14 mouse cellular contexts compared by ENCODE assay signal in genomic region chr17:34964640-34965049, GRCm38 (mm10). TPM values are rescaled to one million over a fixed set of nuclear protein-coding genes. Genes with fewer than 3 reads are reported as not detected.
DNase-seq lines count a peak whose midpoint lies in the region; ATAC-seq and TF ChIP-seq lines count a peak whose summit lies in the region.
"Had no signal": no experiment of that assay in that cellular context is flagged by ENCODE, and none has a peak within 500 bp of the region (broad histone marks: within the 10 kb centered on the region; RNA-seq: fewer than 3 reads in every experiment).

No protein-coding gene starts in this region.

- H3K27ac ChIP-seq in heart, embryonic 10.5 days: 0 out of 2 replicates have a peak overlapping the region, but pooled peaks have one; percentile 3
- H3K27ac ChIP-seq in testis, adult 2 months (ENCODE audit: control insufficient read depth, insufficient read depth, low read depth, low read length): peak overlapping the region; percentile 23; the same call in 1 of the 2 replicates
- no peak overlapping the region for H3K27ac ChIP-seq in kidney, embryonic 14.5 days (ENCODE audit: low read depth, low read length)
- H3K27ac ChIP-seq in stomach, embryonic 16.5 days (ENCODE audit: low read length): peak overlapping the region; percentile 20

- 11% methylated on average over 1 of the region's 1 CpGs for WGBS in heart, embryonic 10.5 days
- WGBS in kidney, embryonic 14.5 days: 10% methylated on average over 1 of the region's 1 CpGs
- 20% methylated on average over 1 of the region's 1 CpGs for WGBS in stomach, embryonic 16.5 days

- no peak for TF ChIP-seq CTCF in testis, adult 2 months (IDR thresholded peaks at IDR 0.05; ENCODE audit: control insufficient read depth, insufficient read depth, insufficient replicate concordance, low read depth, low read length)

- H3K27me3 ChIP-seq in heart, embryonic 10.5 days (ENCODE audit: insufficient read depth, poor library complexity, severe bottlenecking): peaks cover 62% of the 10 kb centered on the region
- H3K27me3 ChIP-seq in testis, adult 2 months (ENCODE audit: control insufficient read depth, insufficient read depth, low read length): no peaks in the 10 kb centered on the region
- H3K27me3 ChIP-seq in kidney, embryonic 14.5 days (ENCODE audit: control insufficient read depth, insufficient read depth, low read length): peaks cover 16% of the 10 kb centered on the region
- H3K27me3 ChIP-seq in stomach, embryonic 16.5 days (ENCODE audit: control insufficient read depth, insufficient read depth, low read length): peaks cover 19% of the 10 kb centered on the region
- H3K27me3 ChIP-seq: CH12.LX had no signal

- no peak for ATAC-seq in kidney, embryonic 14.5 days (ENCODE audit: low FRiP score, low TSS enrichment)
- 0 out of 2 replicates have a peak, but pooled peaks have one; percentile 9 for ATAC-seq in stomach, embryonic 16.5 days (ENCODE audit: insufficient read depth, low FRiP score)
- ATAC-seq in frontal cortex, adult (ENCODE audit: low TSS enrichment): no peak

- H3K4me3 ChIP-seq in heart, embryonic 10.5 days: no peak overlapping the region
- no peak overlapping the region for H3K4me3 ChIP-seq in testis, adult 2 months (ENCODE audit: control insufficient read depth, low read depth, low read length)
- no peak overlapping the region for H3K4me3 ChIP-seq in kidney, embryonic 14.5 days (ENCODE audit: low read length)
- H3K4me3 ChIP-seq in stomach, embryonic 16.5 days (replicated peaks; ENCODE audit: low read length): no peak overlapping the region

- peaks cover 12% of the 10 kb centered on the region for H3K4me1 ChIP-seq in heart, embryonic 10.5 days
- H3K4me1 ChIP-seq in testis, adult 2 months (ENCODE audit: control insufficient read depth, insufficient read depth, low read length): peaks cover 4% of the 10 kb centered on the region
- H3K4me1 ChIP-seq in kidney, embryonic 14.5 days (ENCODE audit: control insufficient read depth, insufficient read depth, low read length): peaks cover 11% of the 10 kb centered on the region
- peaks cover 24% of the 10 kb centered on the region for H3K4me1 ChIP-seq in stomach, embryonic 16.5 days (ENCODE audit: control insufficient read depth, insufficient read depth, low read length)

- intact Hi-C loops in heart, postnatal 25 days (cut with DNase I): no loop called here

- H3K9ac ChIP-seq in kidney, embryonic 14.5 days (ENCODE audit: low read depth, low read length): 0 out of 2 replicates have a peak overlapping the region, but pooled peaks have one; percentile 8
- peak overlapping the region; percentile 46 for H3K9ac ChIP-seq in stomach, embryonic 16.5 days (ENCODE audit: low read length)

- H3K9me3 ChIP-seq in heart, embryonic 10.5 days: no peaks in the 10 kb centered on the region
- no peaks in the 10 kb centered on the region for H3K9me3 ChIP-seq in kidney, embryonic 14.5 days (ENCODE audit: control insufficient read depth, low read length)
- H3K9me3 ChIP-seq in stomach, embryonic 16.5 days (replicated peaks; ENCODE audit: control insufficient read depth, low read length): no peaks in the 10 kb centered on the region

- H3K36me3 ChIP-seq in heart, embryonic 10.5 days: no peaks in the 10 kb centered on the region
- no peaks in the 10 kb centered on the region for H3K36me3 ChIP-seq in testis, adult 2 months (ENCODE audit: control insufficient read depth, insufficient read depth, low read length)
- H3K36me3 ChIP-seq in kidney, embryonic 14.5 days (ENCODE audit: control insufficient read depth, insufficient read depth, low read length): no peaks in the 10 kb centered on the region
- no peaks in the 10 kb centered on the region for H3K36me3 ChIP-seq in stomach, embryonic 16.5 days (ENCODE audit: control insufficient read depth, insufficient read depth, low read length)

- H3K4me2 ChIP-seq in kidney, embryonic 14.5 days (replicated peaks; ENCODE audit: low read depth, low read length): no peak overlapping the region
- H3K4me2 ChIP-seq in stomach, embryonic 16.5 days (ENCODE audit: low read depth, low read length): no peak overlapping the region

- TF ChIP-seq POLR2A in testis, adult 2 months (IDR thresholded peaks at IDR 0.05; ENCODE audit: control insufficient read depth, low read depth, low read length): no peak

- DNase-seq in heart, embryonic 10.5 days (ENCODE audit: low spot score): no peak
- no peak for DNase-seq in heart, postnatal 25 days (ENCODE audit: low spot score)
- no peak for DNase-seq in testis, postnatal 10 days (ENCODE audit: low spot score)
- no peak for DNase-seq in layer of hippocampus, adult 18-20 months (ENCODE audit: low spot score in 2 of 2)
- DNase-seq: adrenal gland, postnatal 10 days; cerebellum, adult 2 months had no signal

RNA-seq across cellular contexts. Expression of gene Gm20481, which starts 5.1 kb away (rescaled TPM):
- 0.52 TPM in 1 of 2 replicates, not detected in the other for polyA plus RNA-seq in heart, embryonic 10.5 days (2016; fragmentation: Nextera tagmentation; extraction: Ambion mirVana)
- not detected for total RNA-seq in heart, postnatal 25 days (2021)
- not detected in 2 replicates for polyA plus RNA-seq in testis, adult 2 months (2012; rRNA removed)
- not detected in 2 replicates for polyA plus RNA-seq in kidney, embryonic 14.5 days (2014; fragmentation: Nextera tagmentation; extraction: Ambion mirVana)
- 0.27 TPM in 1 of 2 replicates, not detected in the other for polyA plus RNA-seq in stomach, embryonic 16.5 days (2015; fragmentation: Nextera tagmentation; extraction: Ambion mirVana)
- total RNA-seq in layer of hippocampus, adult 18-20 months (2021): not detected
- total RNA-seq: adrenal gland, postnatal 10 days; CH12.LX; megakaryocyte-erythroid progenitor cell, adult 5-6 weeks had no signal
- polyA plus RNA-seq: cerebellum, adult 2 months; intestine, embryonic 14.5 days; thymus, postnatal 0 days had no signal

RNA-seq across cellular contexts. Expression of gene Hspa1b, which starts 5.6 kb away (rescaled TPM):
- 0.20 TPM in 1 of 2 replicates, not detected in the other for polyA plus RNA-seq in heart, embryonic 10.5 days (2016; fragmentation: Nextera tagmentation; extraction: Ambion mirVana)
- 1 to 10 TPM; 1.9 to 6.9 TPM for total RNA-seq in heart, postnatal 25 days (2021)
- polyA plus RNA-seq in testis, adult 2 months (2012; rRNA removed): 2.6 and 5.2 TPM in 2 replicates
- 0.54 and 0.80 TPM in 2 replicates for polyA plus RNA-seq in kidney, embryonic 14.5 days (2014; fragmentation: Nextera tagmentation; extraction: Ambion mirVana)
- polyA plus RNA-seq in stomach, embryonic 16.5 days (2015; fragmentation: Nextera tagmentation; extraction: Ambion mirVana): 0.94 and 1.4 TPM in 2 replicates
- total RNA-seq in layer of hippocampus, adult 18-20 months (2021): 10 to 100 TPM; 27.5 to 37.5 TPM

RNA-seq across cellular contexts. Expression of gene Hspa1a, which starts 7.3 kb away (rescaled TPM):
- 1.8 and 2.4 TPM in 2 replicates for polyA plus RNA-seq in heart, embryonic 10.5 days (2016; fragmentation: Nextera tagmentation; extraction: Ambion mirVana)
- total RNA-seq in heart, postnatal 25 days (2021): 1 to 10 TPM; 2.9 to 7.7 TPM
- 4.4 and 5.5 TPM in 2 replicates for polyA plus RNA-seq in testis, adult 2 months (2012; rRNA removed)
- 4.3 and 4.8 TPM in 2 replicates for polyA plus RNA-seq in kidney, embryonic 14.5 days (2014; fragmentation: Nextera tagmentation; extraction: Ambion mirVana)
- polyA plus RNA-seq in stomach, embryonic 16.5 days (2015; fragmentation: Nextera tagmentation; extraction: Ambion mirVana): 13.7 and 16.3 TPM in 2 replicates
- 10 to 100 TPM; 24.3 to 27.8 TPM for total RNA-seq in layer of hippocampus, adult 18-20 months (2021)
- total RNA-seq: CH12.LX had no signal

RNA-seq across cellular contexts. Expression of gene Hspa1l, which starts 7.9 kb away (rescaled TPM):
- polyA plus RNA-seq in heart, embryonic 10.5 days (2016; fragmentation: Nextera tagmentation; extraction: Ambion mirVana): 1.6 and 1.7 TPM in 2 replicates
- total RNA-seq in heart, postnatal 25 days (2021): 1 to 10 TPM; 6.9 to 8.1 TPM
- 718 and 731 TPM in 2 replicates for polyA plus RNA-seq in testis, adult 2 months (2012; rRNA removed)
- 0.79 and 1.3 TPM in 2 replicates for polyA plus RNA-seq in kidney, embryonic 14.5 days (2014; fragmentation: Nextera tagmentation; extraction: Ambion mirVana)
- polyA plus RNA-seq in stomach, embryonic 16.5 days (2015; fragmentation: Nextera tagmentation; extraction: Ambion mirVana): 0.96 and 1.4 TPM in 2 replicates
- under 1 TPM; 0.12 to 0.48 TPM for total RNA-seq in layer of hippocampus, adult 18-20 months (2021)
- total RNA-seq: megakaryocyte-erythroid progenitor cell, adult 5-6 weeks had no signal

RNA-seq across cellular contexts. Expression of gene Lsm2, which starts 17.0 kb away (rescaled TPM):
- 197 and 247 TPM in 2 replicates for polyA plus RNA-seq in heart, embryonic 10.5 days (2016; fragmentation: Nextera tagmentation; extraction: Ambion mirVana)
- 10 to 100 TPM; 19.0 to 19.1 TPM for total RNA-seq in heart, postnatal 25 days (2021)
- 480 and 579 TPM in 2 replicates for polyA plus RNA-seq in testis, adult 2 months (2012; rRNA removed)
- 240 and 246 TPM in 2 replicates for polyA plus RNA-seq in kidney, embryonic 14.5 days (2014; fragmentation: Nextera tagmentation; extraction: Ambion mirVana)
- polyA plus RNA-seq in stomach, embryonic 16.5 days (2015; fragmentation: Nextera tagmentation; extraction: Ambion mirVana): 145 and 146 TPM in 2 replicates
- 10 to 100 TPM; 18.2 to 20.7 TPM for total RNA-seq in layer of hippocampus, adult 18-20 months (2021)
